Mouse (Mus musculus) kidney, adult 2 months (tissue): ENCODE measurements at regions not wholly inside any gene's neighbourhood (a gene's known extent, or its start where the extent isn't known, plus 50 kb on each side); places are given as distances from the start of the nearest gene placed in this dataset.

Experiments used
- CTCF ChIP-seq: fragments of 200-500 bp; conservative IDR thresholded peaks from 2 replicates; pipeline ENCODE4 v1.5.1; 2011; ENCODE audit warnings: low read depth, mild to moderate bottlenecking, control low read depth, low read length, moderate library complexity, mixed read lengths; ENCODE audit not compliant: insufficient read depth, insufficient read length
- POLR2A ChIP-seq: fragments of 200-500 bp; IDR thresholded peaks from one replicate; pipeline ENCODE4 v1.6.1; 2011; ENCODE audit warnings: low read depth, low read length, control low read depth

DNA sequence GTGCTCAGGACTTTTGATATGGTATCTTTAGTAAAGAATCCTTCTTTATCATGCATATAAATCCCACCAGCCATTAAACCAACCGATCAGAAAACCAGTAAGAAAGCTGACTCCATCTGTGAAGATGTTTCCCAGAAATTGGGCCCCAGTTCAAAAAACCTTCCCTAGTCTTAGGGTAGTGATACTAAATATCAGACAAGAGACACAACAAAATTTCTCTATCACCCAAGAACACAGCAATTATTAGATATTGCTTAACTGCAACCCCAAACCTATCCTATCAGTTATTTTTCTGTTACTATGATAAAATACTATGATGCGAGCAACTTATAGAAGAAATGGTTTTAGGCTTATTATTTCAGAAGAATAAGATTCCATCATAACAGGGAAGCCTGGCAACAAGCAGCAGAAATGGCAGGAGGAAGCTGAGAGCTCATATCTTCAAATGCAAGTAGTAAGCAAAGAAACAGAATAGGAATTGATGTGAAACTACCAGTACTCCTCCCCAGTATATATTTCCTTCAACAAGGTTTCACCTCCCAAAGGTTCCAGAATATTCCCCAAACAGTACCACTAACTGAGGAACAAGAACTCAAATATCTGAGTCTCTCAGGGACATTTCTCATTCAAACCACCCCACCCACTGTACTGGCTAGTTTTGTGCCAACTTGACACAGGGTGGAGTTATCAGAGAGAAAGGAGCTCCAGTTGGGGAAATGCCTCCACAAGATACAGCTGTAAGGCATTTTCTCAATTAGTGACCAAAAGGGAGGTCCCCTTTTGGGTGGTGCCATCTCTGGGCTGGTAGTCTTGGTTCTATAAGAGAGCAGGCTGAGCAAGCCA, 234.1 kb downstream of the Tex13c3 start:
- TF ChIP-seq CTCF (no peak), POLR2A (no peak)
